Mouse (Mus musculus) urinary bladder, postnatal 36 days (tissue): ENCODE data around the gene Tssc4.

Experiments used
- DNase-seq, 2 experiments: peaks; one replicate each; pipeline ENCODE4 v3.0.0; 2022; ENCODE audit warnings: low spot score in 2 of 2, mixed read lengths in 1 of 2

The Tssc4 gene

DNA sequence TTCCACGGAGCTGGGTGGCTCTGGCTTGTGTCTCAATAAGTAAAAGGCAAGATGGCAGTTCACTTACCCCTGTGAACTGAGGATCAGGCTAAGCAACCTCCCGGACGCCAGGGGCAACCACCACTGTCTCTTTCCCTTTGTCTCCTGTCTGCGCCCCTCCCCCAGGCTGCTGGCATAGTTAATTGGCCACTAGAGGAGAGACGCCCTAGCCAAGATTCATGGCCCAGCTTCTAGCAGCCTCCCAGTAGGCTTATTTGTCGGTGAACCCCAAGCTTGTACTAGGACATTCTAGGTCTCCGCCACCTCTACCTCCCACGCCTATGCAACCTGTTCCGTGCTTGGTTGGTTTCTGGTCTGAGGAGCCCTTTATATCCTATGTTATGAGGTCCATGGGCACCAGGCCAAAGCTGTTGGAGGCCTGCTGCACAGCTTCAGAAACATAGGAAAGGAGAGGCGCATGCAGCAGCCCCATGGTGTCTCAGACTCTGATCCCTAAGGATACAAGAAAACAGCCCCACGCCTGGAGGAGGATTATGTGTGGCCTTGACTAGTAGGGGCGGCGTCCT is 650 bp upstream of the Tssc4 start:
- peak in 1 of 2 experiments; percentile 18 for DNase-seq

DNA sequence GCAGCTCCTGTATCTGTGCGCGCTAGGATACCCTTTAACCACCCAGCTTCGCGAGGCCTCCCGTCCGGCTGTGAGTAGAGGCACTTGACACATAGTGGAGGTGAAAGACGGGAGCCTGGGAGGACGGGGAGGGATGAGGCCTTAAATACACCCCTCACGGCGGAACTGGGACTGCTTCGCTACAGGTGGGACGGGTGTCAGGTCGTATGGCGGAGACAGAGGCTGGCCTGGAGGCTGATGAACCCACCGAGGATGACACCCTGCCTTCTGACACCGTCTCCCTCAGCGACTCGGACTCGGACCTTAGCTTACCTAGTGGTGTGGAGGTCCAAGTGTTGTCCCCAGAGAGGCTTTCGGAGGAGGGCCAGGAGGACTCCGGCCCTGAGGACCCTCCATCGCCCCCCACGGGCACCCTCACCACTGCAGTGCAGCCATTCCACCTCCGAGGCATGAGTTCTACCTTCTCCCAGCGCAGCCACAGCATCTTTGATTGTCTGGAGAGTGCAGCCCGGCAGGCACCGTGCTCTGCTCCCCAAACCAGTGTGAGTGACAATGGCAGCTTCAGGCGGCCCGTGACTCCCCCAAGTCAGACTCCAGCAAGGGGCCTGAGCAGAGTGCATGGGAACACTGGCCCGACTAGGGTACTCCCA is 827 bp downstream of the Tssc4 start:
- no peak for DNase-seq

DNA sequence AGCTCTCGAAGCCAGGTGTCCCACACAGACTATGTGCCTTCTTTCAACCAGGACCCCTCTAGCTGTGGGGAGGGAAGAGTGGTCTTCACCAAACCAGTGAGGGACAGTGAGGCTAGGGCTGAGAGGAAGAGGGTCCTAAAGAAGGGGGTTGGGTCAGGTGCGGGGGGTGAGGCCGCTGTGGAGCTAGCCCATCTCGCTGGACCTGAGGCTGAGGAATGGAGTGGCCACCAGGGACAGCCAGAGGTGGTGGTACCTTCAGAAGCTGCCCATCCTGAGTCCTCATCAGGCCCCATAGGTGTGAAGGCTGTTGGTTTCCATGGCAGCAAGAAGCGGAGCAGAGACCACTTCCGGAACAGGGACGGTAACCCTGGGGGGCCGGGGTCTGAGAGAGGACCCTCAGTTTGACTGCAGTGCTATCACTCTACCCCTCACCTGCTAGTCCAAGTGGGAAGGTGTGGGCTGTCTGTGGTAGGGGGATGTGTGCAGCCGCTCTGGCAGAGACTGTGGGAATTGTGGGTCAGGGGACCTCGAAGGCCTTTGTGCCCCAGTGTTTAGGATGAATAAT is 1.5 kb downstream of the Tssc4 start:
- DNase-seq = no peak

DNA sequence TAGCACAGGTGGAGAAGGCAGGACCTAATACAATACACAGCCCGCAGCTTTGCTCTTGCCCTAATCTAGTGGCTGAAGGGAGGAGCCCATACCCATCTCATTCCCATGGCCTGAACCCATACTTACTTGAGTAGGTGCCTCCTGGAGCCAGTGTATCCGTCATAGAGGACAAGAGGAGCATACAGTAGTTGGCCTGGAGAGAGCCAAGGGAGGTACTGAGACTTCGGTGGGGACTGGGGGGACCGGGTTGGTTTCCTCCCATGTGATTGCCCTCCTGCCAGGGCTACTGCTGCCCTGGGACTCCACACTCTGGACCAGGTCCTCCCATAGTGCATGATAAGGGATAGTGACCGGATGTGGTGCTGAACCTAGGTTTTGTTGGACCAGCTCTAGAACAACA is 3.6 kb downstream of the Tssc4 start:
- no peak for DNase-seq

DNA sequence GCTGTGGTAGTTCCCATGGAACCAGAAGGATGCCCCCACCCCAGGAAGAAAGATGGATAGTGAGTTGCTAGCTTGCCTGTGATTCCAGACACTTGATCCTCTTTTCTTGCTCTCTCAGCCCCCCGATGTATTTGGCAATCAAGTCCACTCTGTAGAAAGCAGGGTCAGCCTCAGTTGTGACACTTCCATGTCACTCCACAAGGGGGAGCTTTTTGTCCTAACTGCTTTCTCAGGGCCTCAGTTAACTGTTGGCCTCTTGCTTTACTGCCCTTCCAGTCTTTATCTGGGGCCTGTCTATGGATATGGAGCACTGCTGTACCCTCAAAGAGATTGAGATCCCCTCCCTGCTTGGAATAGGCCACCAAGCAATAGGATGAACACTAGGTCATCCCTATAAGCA is 4.0 kb downstream of the Tssc4 start:
- DNase-seq = no peak

DNA sequence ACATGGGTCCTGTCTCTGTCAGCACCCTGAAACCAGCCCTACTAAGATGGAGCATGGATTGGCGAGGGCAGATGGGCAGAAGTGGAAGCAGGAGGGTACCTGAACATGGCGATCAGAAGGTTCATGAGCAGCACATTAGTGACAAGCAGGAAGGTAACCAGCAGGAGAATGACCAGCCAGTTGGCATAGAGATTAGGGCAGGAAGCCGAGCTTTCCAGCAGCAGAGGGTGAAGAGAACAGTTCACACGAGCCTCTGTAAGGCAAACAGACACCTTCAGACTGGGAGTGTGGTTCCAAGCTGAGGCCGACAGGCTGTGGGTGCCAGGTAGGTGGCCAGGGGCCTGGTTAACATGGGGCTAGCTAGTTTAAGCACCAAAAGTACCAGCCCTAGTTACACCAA is 6.3 kb downstream of the Tssc4 start:
- DNase-seq = no peak

DNA sequence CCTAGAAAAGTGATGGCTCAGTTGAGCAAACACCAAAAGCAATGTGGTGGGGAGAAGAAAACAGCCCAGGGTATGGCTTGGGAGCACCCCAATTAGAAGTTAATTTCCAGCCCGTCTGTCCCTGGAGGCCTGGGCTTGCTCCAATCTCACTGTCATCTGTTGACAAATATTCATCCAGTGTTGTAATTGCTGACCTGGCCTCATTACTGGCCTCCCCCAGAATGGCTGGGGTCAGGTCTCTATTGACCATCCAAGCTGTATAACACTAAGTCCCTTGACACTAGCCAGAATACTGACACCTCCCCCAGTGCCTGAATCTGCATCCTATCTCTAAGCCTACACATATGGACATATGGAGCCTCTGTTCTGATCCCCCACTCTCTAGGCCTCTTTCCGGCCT is 8.3 kb downstream of the Tssc4 start:
- DNase-seq = no peak

DNA sequence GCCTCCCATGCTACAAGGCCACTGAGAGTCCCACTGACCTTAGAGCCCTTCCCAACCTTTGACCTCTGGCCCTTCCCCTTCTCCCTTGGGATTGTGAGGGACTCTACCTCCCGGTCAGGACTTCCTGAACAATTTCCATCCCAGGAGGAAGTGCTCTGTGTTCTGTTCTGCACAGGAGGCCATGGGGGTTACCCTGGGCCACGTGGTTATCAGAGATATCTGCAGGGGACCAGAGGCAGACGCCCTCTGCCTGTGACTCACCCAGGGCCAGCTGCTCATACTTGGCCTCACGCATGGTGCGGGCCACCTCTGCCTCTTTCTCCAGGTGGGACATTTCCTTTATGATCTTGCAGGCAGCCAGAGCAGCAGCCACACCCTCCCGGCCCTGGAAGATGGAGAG is 13.0 kb downstream of the Tssc4 start:
- no peak for DNase-seq

DNA sequence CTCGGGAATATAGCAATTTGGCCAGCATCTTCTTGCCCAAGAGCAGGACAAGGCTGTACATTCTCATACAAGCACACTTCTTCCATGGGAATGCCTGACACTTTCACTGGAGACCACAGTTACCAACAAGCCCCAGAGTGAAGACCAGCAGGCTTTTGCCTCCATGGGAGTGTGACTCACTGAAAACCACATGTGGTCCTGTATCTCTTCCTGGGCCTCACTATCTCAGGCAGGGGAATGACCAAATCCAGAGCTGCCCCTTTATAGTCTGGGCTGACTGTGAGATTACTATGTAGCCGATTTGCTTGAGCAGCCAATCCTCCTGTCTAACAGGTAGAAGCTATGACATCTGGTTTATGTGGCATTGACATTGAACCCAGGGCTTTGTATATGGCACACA is 14.7 kb downstream of the Tssc4 start:
- DNase-seq = no peak

DNA sequence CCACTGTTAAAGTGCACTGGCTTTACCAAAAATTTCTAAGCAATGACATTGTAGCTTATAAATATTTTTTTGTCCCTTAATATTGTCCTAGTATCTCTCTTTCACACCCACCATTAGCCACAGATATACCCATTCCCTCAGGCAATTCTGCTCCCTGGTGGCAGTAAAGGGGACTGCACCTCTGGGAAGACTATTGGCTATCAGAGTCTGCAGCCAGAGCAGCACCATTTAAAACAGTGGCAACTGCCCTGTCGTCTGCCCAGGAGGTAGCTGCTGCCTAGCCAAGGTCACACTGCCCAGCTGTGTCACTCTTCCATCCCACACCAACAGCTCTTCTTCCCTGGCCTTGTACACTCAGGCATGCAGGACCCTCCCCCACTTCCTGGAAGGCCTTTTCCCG is 17.3 kb downstream of the Tssc4 start:
- DNase-seq = peak; percentile 58 to 69

DNA sequence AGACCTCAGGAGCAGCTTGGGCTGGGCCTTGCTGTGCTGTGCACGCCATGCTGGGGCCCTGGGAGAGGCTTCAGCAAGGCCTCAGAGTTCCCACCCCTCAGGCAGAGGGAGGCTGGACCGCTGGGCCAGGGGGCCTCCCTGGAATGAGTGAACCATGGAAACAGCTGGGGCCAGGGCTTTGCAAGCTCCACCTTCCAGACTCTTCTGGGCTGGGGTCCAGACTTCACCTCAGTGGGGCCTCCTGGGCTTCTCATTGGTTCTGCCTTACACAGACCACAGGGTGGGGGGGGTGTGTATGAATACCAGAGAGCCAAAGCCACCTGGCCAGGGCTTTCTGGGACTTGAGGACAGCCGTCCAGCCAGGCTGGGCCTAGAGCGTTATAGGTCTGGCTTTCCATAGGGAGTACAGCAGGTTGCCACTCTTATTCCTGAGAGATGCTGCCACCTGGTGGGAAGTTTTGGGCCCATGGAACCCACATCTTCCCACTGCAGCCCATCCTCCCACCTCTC is 18.1 kb downstream of the Tssc4 start:
- DNase-seq = no peak

DNA sequence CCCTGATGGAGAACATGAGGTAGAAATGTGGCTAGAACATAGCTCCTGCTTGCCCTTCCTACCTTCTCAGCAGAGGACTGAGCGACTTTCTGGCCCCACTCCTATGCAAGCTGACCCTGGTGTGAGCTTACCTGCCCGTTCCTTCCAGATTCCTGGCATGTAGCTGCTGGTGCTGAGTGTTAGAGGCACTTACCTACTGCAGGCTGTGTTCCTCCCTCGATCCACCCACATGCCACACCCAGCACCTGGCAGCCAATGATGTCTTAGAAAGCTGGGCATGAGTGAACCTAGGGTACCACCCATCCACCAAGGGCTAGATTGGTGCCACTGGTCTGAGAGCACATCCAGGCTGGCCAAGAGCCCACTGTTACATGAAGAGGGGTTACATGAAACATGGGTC is 24.8 kb downstream of the Tssc4 start:
- DNase-seq = no peak

DNA sequence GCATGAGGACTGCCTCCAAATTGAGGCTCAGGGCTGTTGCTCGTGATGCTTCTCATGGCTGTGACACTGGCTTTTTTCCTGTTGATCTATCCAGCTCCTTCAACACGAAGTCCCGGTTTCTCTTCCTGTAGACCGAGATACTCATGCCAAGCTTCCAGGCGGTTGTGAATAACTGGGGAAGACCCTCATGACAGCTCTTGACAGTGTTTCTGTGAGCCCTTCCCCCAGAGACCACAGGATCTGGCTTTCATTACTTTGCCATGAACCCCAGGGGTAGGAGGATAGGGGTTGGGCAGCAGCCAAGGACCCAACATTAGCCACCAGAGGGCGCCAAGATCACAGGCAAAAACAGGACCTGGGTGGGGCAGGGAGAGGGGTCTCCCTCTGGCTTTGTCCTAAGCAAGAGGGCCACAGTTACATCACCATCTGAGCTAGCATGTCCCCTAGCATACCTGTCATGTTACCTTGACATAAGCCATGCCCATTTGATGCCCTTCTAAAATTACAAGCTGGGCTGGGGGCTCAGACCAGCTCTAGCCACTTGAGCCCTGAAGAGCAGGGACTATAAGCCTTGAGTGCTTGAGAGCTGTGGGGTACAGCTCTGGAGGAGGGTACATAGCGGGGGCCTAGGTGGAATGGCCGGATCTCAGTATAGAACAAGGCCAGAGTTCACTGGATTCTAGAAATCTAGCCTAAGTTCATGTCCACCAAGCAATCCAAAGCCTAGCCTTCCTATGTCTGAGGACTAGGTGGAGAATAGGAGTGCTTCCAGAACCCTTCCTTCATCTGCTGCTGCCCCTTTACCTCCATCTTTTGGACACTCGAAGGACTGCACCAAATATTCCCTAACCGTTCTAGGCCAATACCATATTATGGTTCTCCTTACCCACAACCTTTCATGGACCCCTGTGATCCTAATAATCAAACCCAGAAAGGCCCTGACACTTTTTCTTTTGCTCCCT is 25.8 kb downstream of the Tssc4 start, which contains the start of gene Trpm5:
TSS of gene Trpm5 (minus strand) at position 51 of the 962 bp plus-strand sequence.
- peak; percentile 55 to 65 for DNase-seq

DNA sequence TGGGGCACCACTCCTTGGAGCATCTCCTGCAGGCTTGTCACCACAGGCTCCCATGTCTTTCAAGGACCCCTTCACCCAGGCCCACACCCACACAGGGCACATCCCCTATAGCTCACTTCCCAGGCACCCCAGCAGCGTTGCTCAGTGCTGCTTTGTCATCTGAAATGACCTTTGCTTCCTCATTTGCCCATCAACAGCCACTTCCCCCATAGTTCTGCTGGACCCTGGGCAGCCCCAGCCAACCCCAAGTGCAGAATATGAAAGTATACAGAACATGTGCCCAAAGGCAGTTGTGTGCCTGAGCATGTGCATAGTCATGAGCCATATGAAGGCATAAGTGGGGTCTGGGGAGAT is 26.5 kb downstream of the Tssc4 start:
- DNase-seq = no peak

DNA sequence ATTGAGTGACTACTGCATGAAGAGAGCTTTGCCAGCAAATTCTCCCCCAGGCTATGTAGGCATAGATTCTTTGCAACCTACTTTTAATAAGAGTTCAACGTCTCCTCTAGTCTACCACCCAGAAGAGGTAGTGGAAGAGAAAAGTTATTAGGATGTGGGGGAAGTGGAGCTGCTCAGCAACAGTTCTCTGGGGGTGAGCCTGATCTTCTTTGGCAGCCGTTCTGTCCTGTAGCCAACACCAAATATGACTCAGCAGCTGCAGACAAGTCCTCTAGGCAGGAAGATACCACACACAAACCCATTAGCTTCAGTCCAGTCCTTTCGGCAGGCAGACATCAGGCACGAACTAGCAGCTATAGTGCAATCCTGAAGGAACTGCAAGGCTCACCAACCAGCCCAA is 31.7 kb downstream of the Tssc4 start:
- peak in 1 of 2 experiments; percentile 43 for DNase-seq

DNA sequence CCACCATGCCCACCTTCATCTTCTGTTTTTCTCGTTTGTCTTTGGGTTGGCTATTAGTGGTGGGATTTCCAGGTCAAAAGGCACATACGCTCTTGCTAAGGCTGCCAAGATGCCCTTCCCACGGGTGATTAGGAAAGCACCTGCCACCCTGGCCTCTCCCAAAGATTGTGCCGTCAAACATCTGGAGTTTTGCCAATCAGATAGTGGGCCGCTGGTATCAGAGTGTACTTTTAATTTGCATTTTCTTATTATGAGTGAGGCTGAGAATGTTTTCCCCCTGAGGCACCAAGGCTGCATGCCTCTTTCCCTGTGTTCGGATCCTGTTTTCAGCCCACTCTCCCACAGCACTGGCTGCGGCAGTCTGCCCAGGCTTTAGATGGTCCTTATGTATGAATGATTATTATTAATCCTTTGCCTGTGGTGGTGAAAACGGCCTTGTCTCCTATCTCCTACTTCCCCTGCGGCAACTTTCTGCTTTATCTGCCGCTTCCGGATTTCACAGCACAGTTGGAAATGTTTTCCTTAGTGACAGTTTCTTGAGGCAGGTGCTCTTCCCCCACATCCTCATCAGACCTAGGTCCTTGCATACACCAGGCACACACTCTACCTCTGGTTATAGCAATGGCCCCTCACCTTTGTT is 36.3 kb downstream of the Tssc4 start:
- no peak for DNase-seq

DNA sequence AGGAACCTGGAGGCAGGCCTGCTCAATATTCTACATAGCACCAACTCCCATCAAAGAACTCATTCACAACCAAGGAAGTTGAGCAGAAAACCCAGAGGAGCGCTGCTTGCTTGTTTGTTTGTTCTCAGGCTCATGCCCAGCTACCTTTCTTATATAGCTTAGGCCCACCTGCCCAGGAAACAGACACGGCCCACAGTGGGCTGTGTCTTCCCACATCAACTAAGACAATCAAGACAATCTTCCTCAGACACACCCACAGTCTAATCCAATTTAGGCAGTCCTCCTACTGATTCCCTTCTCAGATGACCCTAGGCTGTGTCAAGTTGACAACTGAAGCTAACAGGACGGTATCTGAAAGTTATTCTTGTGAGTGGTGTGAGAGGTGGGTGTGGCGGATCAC is 37.0 kb downstream of the Tssc4 start, which contains the start of gene Kcnq1:
TSS of gene Kcnq1 (plus strand) at position 301 of the 400 bp plus-strand sequence.
- DNase-seq = no peak

DNA sequence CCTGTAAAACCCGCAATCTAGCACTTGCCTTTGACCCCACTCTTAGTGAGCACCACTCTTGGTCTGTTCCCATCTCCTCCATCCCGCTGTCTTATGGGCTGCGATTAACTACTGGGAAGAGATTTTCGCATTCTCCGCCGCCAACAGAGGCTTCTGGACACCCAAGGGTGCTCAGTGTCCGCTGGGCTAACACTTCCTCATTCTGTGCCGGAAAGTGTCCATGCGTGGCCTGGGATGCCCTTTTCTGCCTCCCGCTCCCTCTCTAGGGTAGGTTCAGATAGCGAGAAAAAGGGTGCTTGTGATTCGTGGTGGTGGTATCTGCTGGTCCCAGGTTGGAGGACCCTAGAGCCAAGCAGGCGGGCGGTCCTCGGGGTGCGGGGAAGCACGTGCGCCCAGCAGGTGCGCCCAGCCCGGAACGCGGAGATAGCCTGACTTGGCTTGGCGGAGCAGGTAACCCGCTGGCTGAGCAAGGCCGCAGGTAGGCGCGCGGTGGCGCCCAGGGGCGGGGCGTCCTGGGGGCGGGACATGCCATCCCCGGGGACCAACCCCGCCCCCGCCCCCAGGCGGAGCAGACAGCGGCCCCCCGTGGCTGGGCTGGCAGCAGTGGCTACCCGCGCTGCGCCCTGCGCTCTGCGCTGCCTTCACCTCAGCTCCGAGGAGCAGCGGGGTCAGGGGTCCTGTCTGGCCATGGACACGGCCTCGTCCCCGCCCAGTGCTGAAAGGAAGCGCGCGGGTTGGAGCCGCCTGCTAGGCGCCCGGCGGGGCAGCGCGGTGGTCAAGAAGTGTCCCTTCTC is 37.8 kb downstream of the Tssc4 start:
- DNase-seq = peak in 1 of 2 experiments; percentile 50

DNA sequence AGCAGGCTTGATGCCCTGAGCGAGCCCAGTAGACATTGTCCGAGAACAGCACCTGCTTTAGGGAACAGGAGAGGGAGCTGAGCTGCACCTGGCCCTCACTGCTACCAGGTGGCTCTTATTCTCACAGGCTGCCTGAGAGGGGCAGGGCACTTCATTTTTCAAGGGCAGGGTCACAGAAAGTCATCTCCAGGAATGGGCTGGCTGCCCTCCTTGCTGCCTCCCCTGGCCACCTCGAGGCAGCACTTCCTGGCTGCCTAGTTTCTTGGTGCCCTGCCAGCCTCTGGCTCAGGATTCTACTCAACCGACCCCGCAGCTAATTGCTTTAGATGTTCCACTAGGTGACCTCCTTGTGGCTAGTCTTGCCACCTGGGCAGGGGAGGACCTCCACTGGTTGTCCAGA is 39.2 kb downstream of the Tssc4 start:
- DNase-seq = no peak

DNA sequence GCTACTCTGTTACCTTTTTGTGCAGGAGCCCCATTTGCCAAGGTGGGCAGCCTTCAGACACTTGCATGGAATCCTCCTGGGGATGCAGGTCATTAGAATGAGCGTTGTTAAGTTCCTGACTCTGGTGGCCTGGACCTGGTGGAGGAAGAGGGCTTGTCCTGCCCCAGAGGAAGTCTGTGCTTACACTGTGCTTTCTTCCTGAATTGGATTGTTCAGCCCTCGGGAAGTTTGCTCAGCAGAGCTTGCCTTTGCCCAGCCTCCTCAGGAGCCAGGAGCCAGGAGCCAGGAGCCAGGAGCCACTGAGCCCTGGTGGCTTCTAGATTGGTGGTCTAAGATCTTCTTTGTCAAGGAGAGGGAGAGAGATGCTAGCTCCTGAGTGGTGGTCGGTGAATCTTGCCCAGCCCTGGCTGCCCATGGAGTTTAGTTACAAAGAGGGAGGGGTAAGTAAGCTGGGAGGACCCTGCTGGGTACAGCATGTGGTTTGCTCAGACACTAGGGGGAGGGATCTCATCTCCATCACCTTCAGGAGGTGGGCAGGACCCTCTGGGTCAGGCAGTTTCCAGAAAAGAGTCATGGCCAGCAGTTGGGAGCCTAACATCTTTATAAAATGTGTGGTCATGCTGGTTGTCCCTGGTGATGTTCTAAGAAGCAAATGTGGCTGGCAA is 40.1 kb downstream of the Tssc4 start:
- no peak for DNase-seq
